Comparison of ENCODE assay signal across 9 mouse cellular contexts in genomic region chr12:74055336-74055931, GRCm38 (mm10). TPM values are rescaled to one million over a fixed set of nuclear protein-coding genes. Genes with fewer than 3 reads are reported as not detected.
DNase-seq lines count a peak whose midpoint lies in the region; ATAC-seq lines count a peak whose summit lies in the region.
"Had no signal": no experiment of that assay in that cellular context is flagged by ENCODE, and none has a peak within 500 bp of the region (broad histone marks: within the 10 kb centered on the region; RNA-seq: fewer than 3 reads in every experiment).

No protein-coding gene starts in this region.

- intact Hi-C loops in left cerebral cortex, postnatal 25 days (cut with DNase I) = loop anchor here (5.0 kb wide), 2 partner anchors 52 to 237 kb away; no protein-coding TSS in a partner anchor

- no peak overlapping the region for H3K27ac ChIP-seq in embryonic facial prominence, embryonic 14.5 days (replicated peaks; ENCODE audit: low read depth, low read length)
- no peak overlapping the region; the same call in 1 of the 2 replicates for H3K27ac ChIP-seq in neural tube, embryonic 15.5 days (replicated peaks)
- H3K27ac ChIP-seq: limb, embryonic 15.5 days had no signal

- peak; percentile 70 for ATAC-seq in embryonic facial prominence, embryonic 14.5 days (ENCODE audit: low read depth)
- ATAC-seq in neural tube, embryonic 15.5 days (ENCODE audit: low FRiP score) = peak; percentile 84

- no peaks in the 10 kb centered on the region for H3K9me3 ChIP-seq in embryonic facial prominence, embryonic 14.5 days (ENCODE audit: control insufficient read depth, low read length)
- no peaks in the 10 kb centered on the region for H3K9me3 ChIP-seq in neural tube, embryonic 15.5 days (replicated peaks)
- H3K9me3 ChIP-seq: limb, embryonic 15.5 days had no signal

- no peak overlapping the region for H3K4me3 ChIP-seq in embryonic facial prominence, embryonic 14.5 days (ENCODE audit: low read depth, low read length)
- H3K4me3 ChIP-seq in neural tube, embryonic 15.5 days (replicated peaks) = no peak overlapping the region
- H3K4me3 ChIP-seq: limb, embryonic 15.5 days had no signal

- H3K27me3 ChIP-seq in embryonic facial prominence, embryonic 14.5 days (replicated peaks; ENCODE audit: control insufficient read depth, insufficient read depth, low read length) = no peaks in the 10 kb centered on the region
- H3K27me3 ChIP-seq in neural tube, embryonic 15.5 days (replicated peaks) = no peaks in the 10 kb centered on the region
- H3K27me3 ChIP-seq: limb, embryonic 15.5 days had no signal

- no peak overlapping the region for H3K9ac ChIP-seq in embryonic facial prominence, embryonic 14.5 days (ENCODE audit: low read depth, low read length)
- no peak overlapping the region for H3K9ac ChIP-seq in neural tube, embryonic 15.5 days (replicated peaks)
- H3K9ac ChIP-seq: limb, embryonic 15.5 days had no signal

- H3K4me1 ChIP-seq in embryonic facial prominence, embryonic 14.5 days (ENCODE audit: control insufficient read depth, insufficient read depth, low read length) = no peaks in the 10 kb centered on the region
- 0 out of 2 replicates have a peak, but pooled peaks cover 7% of the 10 kb centered on the region for H3K4me1 ChIP-seq in neural tube, embryonic 15.5 days
- H3K4me1 ChIP-seq: limb, embryonic 15.5 days had no signal

- 55% methylated on average over 12 of the region's 12 CpGs for WGBS in embryonic facial prominence, embryonic 14.5 days
- 41% methylated on average over 12 of the region's 12 CpGs for WGBS in neural tube, embryonic 15.5 days

- no peak overlapping the region for H3K4me2 ChIP-seq in embryonic facial prominence, embryonic 14.5 days (ENCODE audit: low read depth, low read length)
- no peak overlapping the region for H3K4me2 ChIP-seq in neural tube, embryonic 15.5 days
- H3K4me2 ChIP-seq: limb, embryonic 15.5 days had no signal

- no peaks in the 10 kb centered on the region for H3K36me3 ChIP-seq in embryonic facial prominence, embryonic 14.5 days (ENCODE audit: control insufficient read depth, insufficient read depth, low read length)
- no peaks in the 10 kb centered on the region for H3K36me3 ChIP-seq in neural tube, embryonic 15.5 days
- H3K36me3 ChIP-seq: limb, embryonic 15.5 days had no signal

- DNase-seq in cerebellum, adult 11 months = peak; percentile 10
- DNase-seq in cerebellum, adult 9-11 months = no peak
- peak; percentile 29 for DNase-seq in adrenal gland, adult 2 months
- peak; percentile 70 for DNase-seq in embryonic facial prominence, embryonic 14.5 days (ENCODE audit: low spot score)
- DNase-seq in induced T-regulatory cell, adult 2 months (ENCODE audit: low read depth) = peak; percentile 8
- peak; percentile 84 to 93 for DNase-seq in left cerebral cortex, postnatal 25 days (ENCODE audit: low spot score in 2 of 2)
- DNase-seq in MN1 (ENCODE audit: low spot score) = no peak

RNA-seq across cellular contexts. Expression of gene Syt16, which starts 58.0 kb away (rescaled TPM):
- under 1 TPM; 0.52 to 0.66 TPM for total RNA-seq in adrenal gland, adult 2 months (2021)
- 0.13 and 0.67 TPM in 2 replicates for polyA plus RNA-seq in adrenal gland, adult 2 months (2012; rRNA removed)
- polyA plus RNA-seq in embryonic facial prominence, embryonic 14.5 days (2014; fragmentation: Nextera tagmentation; extraction: Ambion mirVana) = 5.4 and 5.5 TPM in 2 replicates
- 100 to 1,000 TPM in 1 of 2 experiments, 10 to 100 TPM in 1; 96.3 to 101 TPM for total RNA-seq in left cerebral cortex, postnatal 25 days (2021)
- 66.3 and 78.5 TPM in 2 replicates for polyA plus RNA-seq in neural tube, embryonic 15.5 days (2015; fragmentation: Nextera tagmentation; extraction: Ambion mirVana)

Comparison
In these comparisons a context has a peak if more than half of its experiments do, and no peak if none do; other contexts are left out.
1. DNase-seq: peak in cerebellum, adult 11 months (single experiment), adrenal gland, adult 2 months (single experiment), embryonic facial prominence, embryonic 14.5 days (single experiment), induced T-regulatory cell, adult 2 months (single experiment) and left cerebral cortex, postnatal 25 days (2 of 2); none in cerebellum, adult 9-11 months (single experiment) and MN1 (single experiment).
2. RNA of gene Syt16, which starts 58.0 kb away (polyA plus RNA-seq): 66.3 to 78.5 TPM in neural tube, embryonic 15.5 days; 5.4 to 5.5 TPM in embryonic facial prominence, embryonic 14.5 days and 0.13 to 0.67 TPM in adrenal gland, adult 2 months; every median in the first group is over 10 times any median in the second.